Mouse (Mus musculus) ovary, adult 18-20 months (tissue): ENCODE results near the gene Igfn1.

Source experiments
- DNase-seq: peaks from one replicate; pipeline ENCODE4 v3.0.0; 2022; ENCODE audit warnings: low spot score, mixed read lengths

Igfn1 gene

DNA sequence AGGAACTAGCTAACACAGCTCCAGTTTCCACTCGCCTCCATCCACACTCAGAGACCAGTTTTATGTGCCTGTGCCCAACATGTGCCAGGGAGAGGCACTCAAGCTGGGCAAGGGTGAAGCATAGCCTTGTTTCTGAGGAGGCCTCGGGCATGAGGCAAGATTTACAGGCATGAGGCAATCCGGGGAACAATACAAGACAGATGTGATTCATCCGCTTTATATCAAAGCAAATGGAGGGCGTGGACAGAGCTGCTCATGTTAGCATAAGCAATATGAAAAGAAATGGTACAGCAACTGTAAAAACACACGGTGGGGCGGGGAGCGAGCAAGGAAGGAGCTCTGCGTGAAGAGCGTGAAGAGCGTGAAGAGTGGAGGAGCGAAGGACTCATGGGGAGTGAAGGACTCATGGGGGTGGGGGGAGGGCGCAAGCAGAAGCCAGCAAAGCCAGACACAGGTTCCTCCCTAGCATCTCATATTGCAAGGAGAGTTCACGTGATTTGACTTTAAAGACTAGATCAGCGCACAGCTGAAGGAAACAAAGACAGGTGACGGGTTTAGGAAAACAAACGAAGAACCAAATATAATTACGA lies 72.3 kb downstream of the Igfn1 start:
- DNase-seq, result no peak

DNA sequence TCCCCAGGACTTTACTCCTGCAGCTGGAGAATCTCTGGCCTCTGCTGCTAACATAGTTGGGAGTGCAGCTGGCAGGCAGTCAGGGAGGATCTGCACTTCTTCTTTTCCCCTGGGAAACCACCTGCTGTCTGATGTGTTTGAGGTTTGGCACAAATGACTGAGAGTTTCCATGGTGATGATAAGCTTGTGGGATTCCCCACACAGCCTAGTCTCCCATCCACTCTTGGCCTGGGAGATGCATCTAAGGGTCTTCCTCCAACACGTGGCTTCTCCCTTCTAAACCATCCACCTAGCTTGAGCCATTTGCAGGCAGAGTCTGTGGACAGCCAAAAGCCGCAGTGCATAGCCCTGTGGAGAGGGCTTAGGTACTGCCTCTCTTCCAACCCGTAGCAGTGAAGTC lies 76.3 kb downstream of the Igfn1 start:
- DNase-seq, result no peak

DNA sequence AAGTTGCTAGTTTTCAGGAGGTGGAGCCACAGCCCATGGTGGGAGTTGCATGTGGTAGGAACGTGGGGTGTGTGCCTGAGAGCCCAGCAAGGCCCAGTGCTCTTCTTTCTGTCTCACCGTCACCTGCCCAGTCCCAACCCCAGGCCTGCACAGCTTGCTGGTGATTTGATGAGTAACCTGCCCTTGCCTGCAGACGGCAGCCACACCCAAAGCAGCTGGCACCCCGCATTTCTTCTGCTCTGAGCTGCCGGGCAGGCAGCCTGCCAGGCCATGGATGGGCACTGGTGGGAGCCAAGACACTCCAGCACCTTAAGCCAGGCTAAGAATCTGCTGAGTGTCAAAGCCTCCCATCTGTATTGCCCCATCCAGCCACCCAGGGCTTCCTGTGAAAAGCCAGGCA lies 80.3 kb downstream of the Igfn1 start:
- no peak for DNase-seq

DNA sequence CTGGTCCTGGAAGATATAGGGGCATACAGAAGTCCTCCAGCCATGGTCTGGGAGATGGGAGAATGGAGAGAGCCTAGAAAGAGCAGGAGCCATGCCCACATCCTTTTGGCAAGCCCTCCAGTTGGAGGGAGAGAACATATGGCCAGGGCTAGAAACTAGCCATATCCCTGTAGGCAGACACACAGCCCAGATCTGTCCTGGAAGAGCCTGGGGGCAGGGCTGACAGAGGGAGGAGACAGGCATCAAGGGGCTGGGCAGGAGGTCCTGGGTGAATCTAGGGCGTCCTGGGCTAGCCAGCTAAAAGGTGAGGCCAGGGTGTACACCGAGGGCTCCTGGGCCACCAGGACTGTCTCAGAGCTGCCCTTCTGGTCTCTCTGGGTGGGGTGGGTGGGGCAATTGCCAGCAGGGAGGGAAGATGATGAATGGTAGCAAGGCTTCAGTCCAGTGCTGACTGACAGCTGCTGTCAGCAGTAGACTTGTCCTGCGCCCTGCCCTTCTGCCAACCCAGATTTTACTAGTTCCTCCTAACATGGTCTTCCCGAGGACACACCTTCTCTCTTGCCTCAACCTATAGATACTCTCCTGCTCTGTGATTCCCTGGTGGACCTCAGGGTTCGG lies 81.7 kb downstream of the Igfn1 start:
- DNase-seq, result no peak

DNA sequence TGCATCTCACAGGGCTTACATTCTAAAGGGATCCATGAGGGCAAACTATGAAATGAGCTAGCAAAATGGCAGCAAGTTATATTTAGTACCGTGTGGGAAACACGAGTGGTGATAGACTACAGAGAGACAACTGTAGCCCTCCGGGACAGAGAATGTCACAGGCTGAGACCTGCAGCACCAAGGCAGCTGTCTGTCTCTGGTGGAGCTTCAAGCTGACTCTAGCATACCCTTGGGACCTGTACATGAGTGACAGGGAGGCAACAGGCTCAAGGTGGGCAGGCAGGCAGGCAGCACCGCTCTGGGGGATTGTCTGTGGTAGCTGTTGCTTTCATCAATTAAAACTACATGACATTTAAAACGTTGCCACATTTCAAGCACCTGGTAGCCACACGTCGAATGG lies 82.9 kb downstream of the Igfn1 start:
- DNase-seq, result no peak

DNA sequence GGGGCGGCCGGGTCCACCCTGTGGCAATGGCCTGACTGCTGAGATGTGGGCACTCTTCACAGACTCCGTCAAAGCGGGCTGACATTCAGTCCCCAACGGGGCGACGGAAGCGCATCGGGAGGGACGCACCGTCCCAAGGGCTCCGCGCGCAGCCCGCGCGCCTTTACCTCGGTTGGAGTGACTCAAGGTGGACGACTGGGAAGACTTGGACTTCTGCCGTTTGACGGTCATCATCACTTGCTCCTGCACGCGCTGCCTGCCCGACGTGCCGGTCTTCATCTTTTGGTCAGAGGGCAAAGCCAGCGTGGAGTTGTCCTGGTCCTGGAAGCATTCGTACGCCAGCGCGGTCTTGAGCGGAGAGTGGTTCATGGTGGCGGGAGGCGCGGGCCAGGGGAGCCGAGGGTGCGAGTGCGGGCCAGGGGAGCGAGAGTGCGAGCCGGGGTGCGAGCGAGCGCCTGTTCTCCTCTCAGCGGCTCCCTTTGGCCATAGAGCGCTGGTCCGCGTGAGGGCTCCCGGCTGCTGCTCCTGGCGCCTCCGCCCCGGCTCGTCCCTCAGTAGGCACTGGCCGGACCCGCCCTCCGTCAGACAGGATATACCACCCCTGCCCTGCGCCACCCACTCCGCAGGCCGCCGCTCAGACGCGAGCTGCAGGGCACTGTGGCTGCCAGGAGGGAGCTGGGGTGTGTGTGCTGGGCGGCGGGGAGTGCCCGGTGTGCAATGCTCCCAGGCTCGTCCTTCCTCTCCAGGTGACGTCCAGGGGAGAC lies 87.3 kb downstream of the Igfn1 start, which contains the start of gene Pkp1:
TSS of gene Pkp1 (minus strand) at position 564 of the 764 bp plus-strand sequence.
- peak; percentile 10 for DNase-seq

DNA sequence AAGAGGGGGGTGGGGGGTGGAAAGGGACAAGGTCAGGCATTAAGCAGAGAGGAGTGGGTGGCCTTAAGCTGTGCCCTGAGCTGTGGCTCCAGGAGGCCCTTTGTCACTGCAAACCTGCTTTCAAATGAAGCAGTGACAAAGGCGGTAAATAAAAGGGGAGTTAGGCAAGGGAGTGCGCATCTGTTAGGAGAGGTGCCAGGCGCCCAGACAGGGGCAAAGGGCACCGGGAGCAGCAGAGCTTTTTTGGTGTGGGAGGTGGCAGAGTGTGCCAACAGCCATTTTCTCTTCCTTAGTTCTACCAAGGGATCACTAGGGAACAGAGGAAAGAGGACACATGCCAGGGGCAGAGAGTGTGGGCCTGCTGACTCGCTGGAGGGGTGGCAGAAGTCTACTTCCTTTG lies 88.9 kb downstream of the Igfn1 start:
- DNase-seq, result no peak

DNA sequence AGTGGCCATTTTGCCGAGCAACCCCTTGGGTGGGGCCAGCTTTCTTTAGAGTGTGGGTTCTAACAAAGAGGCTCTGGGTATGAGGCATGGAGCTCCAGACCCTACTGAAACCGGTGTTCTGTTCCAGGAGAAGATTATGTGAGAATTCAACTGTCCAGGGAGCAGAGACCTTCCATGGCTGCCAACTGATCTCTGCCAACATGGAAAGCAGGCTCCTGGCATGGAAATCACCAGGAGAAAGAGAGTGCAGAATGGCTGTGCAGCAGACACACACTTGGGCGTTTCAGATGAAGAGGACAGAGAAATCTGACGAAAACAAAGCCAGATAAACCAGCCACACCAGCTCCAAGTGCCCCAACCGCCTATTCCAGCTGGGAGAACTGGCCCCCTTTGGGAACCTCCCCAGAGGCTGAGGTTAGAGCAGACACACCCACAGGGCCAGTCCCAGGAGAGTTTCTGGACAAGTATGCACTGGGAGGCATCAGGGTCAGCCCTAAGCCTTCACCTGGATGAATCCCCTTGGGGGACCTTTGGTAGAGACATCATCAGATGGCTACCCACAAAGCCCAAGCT lies 89.6 kb downstream of the Igfn1 start:
- DNase-seq, result no peak

DNA sequence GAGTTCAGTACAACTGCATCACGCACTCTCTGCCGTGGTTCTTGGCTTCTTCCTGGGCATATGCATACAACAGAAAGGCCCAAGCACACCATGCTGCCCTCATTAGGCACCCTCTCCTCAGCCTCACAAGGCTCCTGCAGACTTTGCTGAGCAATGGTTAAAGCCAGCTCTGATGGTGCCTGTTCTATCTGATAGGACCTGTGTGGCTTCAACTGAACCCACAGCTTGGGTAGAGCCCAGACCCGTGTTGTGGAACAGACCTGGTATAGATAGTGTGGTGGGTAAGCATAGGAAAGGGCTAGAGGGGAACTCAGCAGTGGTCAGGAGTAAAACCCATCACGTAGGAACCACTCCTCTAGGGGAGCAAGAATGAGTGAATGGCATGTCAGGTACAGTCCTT lies 92.5 kb downstream of the Igfn1 start:
- no peak for DNase-seq

DNA sequence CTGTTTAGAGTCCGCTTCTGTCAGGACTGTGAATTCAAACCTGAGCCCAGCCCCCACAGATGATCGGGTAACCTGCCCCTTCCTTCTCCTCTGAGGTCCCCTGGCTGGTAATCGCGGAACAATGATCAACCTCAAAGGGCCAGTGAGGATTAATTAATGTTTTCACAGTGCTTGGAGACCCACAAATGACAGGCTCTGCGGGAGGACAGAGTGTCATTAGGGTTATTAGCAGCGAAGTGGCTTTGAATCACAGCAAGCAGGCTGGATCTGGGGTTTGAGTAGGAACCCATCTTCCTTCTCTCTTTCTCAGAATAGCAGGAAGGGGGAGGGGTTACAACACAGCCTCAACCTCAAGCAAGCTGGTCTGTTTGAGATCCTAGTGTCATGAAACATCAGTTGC lies 96.8 kb downstream of the Igfn1 start:
- DNase-seq, result no peak

DNA sequence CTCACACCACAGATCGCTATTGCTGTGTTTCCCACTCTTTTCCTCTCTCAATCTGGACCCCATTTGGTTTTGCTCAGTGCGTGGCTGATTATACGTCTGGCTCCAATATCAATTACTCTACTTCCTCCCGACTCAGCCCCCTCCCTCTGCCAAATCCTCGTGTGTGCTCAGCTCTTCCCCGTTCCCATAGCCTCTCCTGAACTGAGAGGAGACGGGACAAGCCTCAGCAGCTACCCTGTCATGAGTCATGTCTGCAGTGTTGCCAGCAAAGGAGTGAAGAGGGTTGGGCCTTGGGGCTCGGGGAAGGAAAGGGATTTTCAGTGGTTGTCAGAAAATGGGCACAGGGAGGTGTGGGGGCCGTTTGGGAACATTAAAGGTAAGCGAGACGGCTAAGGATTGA lies 99.4 kb downstream of the Igfn1 start:
- no peak for DNase-seq
